Mouse (Mus musculus) hindbrain, postnatal 0 days (tissue): ENCODE measurements around the gene Ctnnd2. TPM values are rescaled to one million over a fixed set of nuclear protein-coding genes. Genes with fewer than 3 reads are reported as not detected.

Experiments
- ATAC-seq: fragments of 200-750 bp; cut with Nextera tagmentation; 2 replicates; pipeline ENCODE4 v1.8.0; 2017; ENCODE audit warnings: mild to moderate bottlenecking, moderate TSS enrichment, moderate library complexity
- DNase-seq: peaks from one replicate; pipeline ENCODE4 v3.0.0-alpha.2; 2015; ENCODE audit warnings: low spot score
- H3K27ac ChIP-seq: fragments of 300-500 bp; sonication (generic); 2 replicates; pipeline ENCODE4 v1.5.1; 2014; ENCODE audit warnings: mild to moderate bottlenecking
- H3K27me3 ChIP-seq: fragments of 300-500 bp; sonication (generic); 2 replicates; pipeline ENCODE4 v1.6.1; 2014; ENCODE audit warnings: low read length, mixed read lengths; ENCODE audit not compliant: insufficient read depth
- H3K36me3 ChIP-seq: fragments of 300-500 bp; sonication (generic); 2 replicates; pipeline ENCODE4 v1.6.1; 2014; ENCODE audit warnings: low read length, mixed read lengths; ENCODE audit not compliant: insufficient read depth
- H3K4me1 ChIP-seq: fragments of 300-500 bp; sonication (generic); 2 replicates; pipeline ENCODE4 v1.6.1; 2014; ENCODE audit warnings: antibody characterized with exemption, low read length, mixed read lengths; ENCODE audit not compliant: insufficient read depth
- H3K4me2 ChIP-seq: fragments of 300-500 bp; sonication (generic); 2 replicates; pipeline ENCODE4 v1.6.1; 2014; ENCODE audit warnings: low read depth, mild to moderate bottlenecking, low read length, moderate library complexity, mixed read lengths
- H3K4me3 ChIP-seq: fragments of 300-500 bp; sonication (generic); 2 replicates; pipeline ENCODE4 v1.5.1; 2014; ENCODE audit warnings: low read length
- H3K9ac ChIP-seq: fragments of 300-500 bp; sonication (generic); replicated peaks from 2 replicates; pipeline ENCODE4 v1.6.1; 2014; ENCODE audit warnings: mild to moderate bottlenecking, low read length, moderate library complexity, mixed read lengths
- H3K9me3 ChIP-seq: fragments of 300-500 bp; sonication (generic); 2 replicates; pipeline ENCODE4 v1.6.1; 2016; ENCODE audit warnings: low read length, mixed read lengths
- CTCF ChIP-seq: IDR thresholded peaks from 2 replicates; pipeline ENCODE4 v1.5.1; 2016; ENCODE audit warnings: antibody characterized with exemption, control low read depth, low read depth
- WGBS: fragments of 180-500 bp; shearing (Covaris S2); extraction: QIAGEN DNeasy Blood & Tissue Kit; methylation state at CpG from one replicate; pipeline ENCODE4 v1.1.7; 2014; 5-methylcytosine and 5-hydroxymethylcytosine counted together
- polyA plus RNA-seq: library from polyadenylated mRNA; unstranded; fragments of >200 nt; fragmentation: Nextera tagmentation; extraction: Ambion mirVana; gene quantifications from 2 replicates; pipeline ENCODE4 v1.2.1, GENCODE M21; 2015
- total RNA-seq: library from RNA; depleted of rRNA; stranded (reverse); fragments of >200 nt; gene quantifications from 2 replicates; pipeline ENCODE4 v1.2.3, GENCODE M21; 2014

Gene Ctnnd2
- total and polyA plus RNA-seq, 2 experiments from 2014 or later, result 67.2 to 157 TPM

- Histone ChIP-seq H3K27me3 (no peaks in the 10 kb centered on the region), H3K4me3 (no peak overlapping the region), H3K9me3 (no peaks in the 10 kb centered on the region), H3K36me3 (no peaks in the 10 kb centered on the region), H3K4me1 (no peaks in the 10 kb centered on the region), H3K27ac (no peak overlapping the region), H3K4me2 (no peak overlapping the region), H3K9ac (no peak overlapping the region)
- DNase-seq (no peak), ATAC-seq (no peak)
- no peak for TF ChIP-seq CTCF
- WGBS, result 6% methylated on average over 1 of the region's 1 CpGs
Observed at GRCm38 (mm10) chr15:30406254-30406653, 233.9 kb downstream of the Ctnnd2 start.

DNA sequence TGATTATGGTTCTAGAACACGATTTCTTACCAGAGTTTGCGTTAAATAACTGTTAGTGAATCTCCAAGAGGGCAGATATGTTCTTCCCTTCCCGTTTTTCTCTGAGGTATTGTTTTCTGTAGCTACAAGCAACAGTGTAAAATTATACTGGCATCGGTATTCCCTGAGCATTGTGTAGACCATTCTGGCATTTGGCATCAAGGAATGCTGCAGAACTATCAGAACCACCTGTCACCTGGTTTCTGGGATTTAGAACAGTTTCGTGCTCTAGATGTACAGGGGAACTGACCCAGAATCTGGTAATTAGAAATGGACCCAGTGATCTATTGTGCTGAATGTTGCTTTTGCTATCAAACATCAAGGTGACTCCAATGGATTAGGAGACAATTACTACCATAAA lies 250.8 kb downstream of the Ctnnd2 start:
- Histone ChIP-seq H3K9me3 (no peaks in the 10 kb centered on the region), H3K36me3 (no peaks in the 10 kb centered on the region), H3K4me1 (no peaks in the 10 kb centered on the region), H3K4me2 (no peak overlapping the region), H3K27ac (no peak overlapping the region), H3K4me3 (no peak overlapping the region), H3K9ac (no peak overlapping the region), H3K27me3 (no peaks in the 10 kb centered on the region)
- no peak for ATAC-seq
- TF ChIP-seq CTCF, result no peak
- 86% methylated on average over 5 of the region's 5 CpGs for WGBS
- no peak for DNase-seq

- TF ChIP-seq CTCF, result peak; percentile 68
- ATAC-seq (peak; percentile 49; the same call in 1 of the 2 replicates), DNase-seq (peak; percentile 73)
- Histone ChIP-seq H3K4me3 (no peak overlapping the region), H3K27me3 (no peaks in the 10 kb centered on the region), H3K4me2 (no peak overlapping the region), H3K9ac (no peak overlapping the region), H3K27ac (no peak overlapping the region), H3K36me3 (no peaks in the 10 kb centered on the region), H3K4me1 (no peaks in the 10 kb centered on the region), H3K9me3 (no peaks in the 10 kb centered on the region)
- WGBS, result 40% methylated on average over 9 of the region's 9 CpGs
Observed at GRCm38 (mm10) chr15:30424290-30424689, 251.9 kb downstream of the Ctnnd2 start.

- peak; percentile 68 for TF ChIP-seq CTCF
- 13% methylated on average over 2 of the region's 2 CpGs for WGBS
- Histone ChIP-seq H3K36me3 (no peaks in the 10 kb centered on the region), H3K27ac (no peak overlapping the region), H3K4me1 (no peaks in the 10 kb centered on the region), H3K9me3 (no peaks in the 10 kb centered on the region), H3K4me2 (no peak overlapping the region), H3K9ac (no peak overlapping the region), H3K27me3 (no peaks in the 10 kb centered on the region), H3K4me3 (no peak overlapping the region)
- peak; percentile 61 for DNase-seq
- no peak for ATAC-seq
Observed at GRCm38 (mm10) chr15:30427342-30427741, 254.9 kb downstream of the Ctnnd2 start.

DNA sequence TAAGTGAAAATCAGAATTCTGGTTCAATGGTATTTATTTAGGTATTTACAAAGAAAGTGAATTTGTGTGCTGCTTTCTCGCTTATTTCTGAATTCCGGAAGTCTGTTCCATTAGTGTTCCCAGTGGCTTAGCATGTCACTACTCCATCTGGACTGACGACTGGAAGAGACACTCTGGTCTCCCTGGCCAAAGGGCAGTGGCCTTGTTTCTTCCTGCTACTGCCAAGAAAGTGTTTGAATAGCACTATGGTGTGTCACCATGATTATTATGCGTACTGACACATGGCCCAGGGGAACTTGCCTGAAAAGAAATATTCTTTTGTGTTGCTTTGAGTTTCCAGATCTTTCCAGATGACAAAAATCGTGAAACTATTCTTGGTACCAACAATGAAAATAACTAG lies 266.7 kb downstream of the Ctnnd2 start:
- peak; percentile 42 for DNase-seq

GRCm38 (mm10) chr15:30450765-30451164 lies 278.4 kb downstream of the Ctnnd2 start:
- Histone ChIP-seq H3K27me3 (no peaks in the 10 kb centered on the region), H3K9ac (no peak overlapping the region), H3K4me3 (no peak overlapping the region), H3K4me1 (no peaks in the 10 kb centered on the region), H3K36me3 (no peaks in the 10 kb centered on the region), H3K9me3 (no peaks in the 10 kb centered on the region), H3K4me2 (no peak overlapping the region), H3K27ac (peak overlapping the region; percentile 66)
- WGBS, result 58% methylated on average over 7 of the region's 7 CpGs
- DNase-seq (peak; percentile 64), ATAC-seq (peak; percentile 80; the same call in 1 of the 2 replicates)
- no peak for TF ChIP-seq CTCF

More for the DNA sequence above, 266.7 kb downstream of the Ctnnd2 start:
- WGBS, result 47% methylated on average over 5 of the region's 5 CpGs
- Histone ChIP-seq H3K36me3 (no peaks in the 10 kb centered on the region), H3K4me1 (peaks cover 3% of the 10 kb centered on the region), H3K27me3 (no peaks in the 10 kb centered on the region), H3K9me3 (no peaks in the 10 kb centered on the region), H3K4me3 (no peak overlapping the region), H3K9ac (no peak overlapping the region), H3K4me2 (no peak overlapping the region), H3K27ac (no peak overlapping the region)
- TF ChIP-seq CTCF, result no peak
- peak; percentile 66; the same call in 1 of the 2 replicates for ATAC-seq

DNA sequence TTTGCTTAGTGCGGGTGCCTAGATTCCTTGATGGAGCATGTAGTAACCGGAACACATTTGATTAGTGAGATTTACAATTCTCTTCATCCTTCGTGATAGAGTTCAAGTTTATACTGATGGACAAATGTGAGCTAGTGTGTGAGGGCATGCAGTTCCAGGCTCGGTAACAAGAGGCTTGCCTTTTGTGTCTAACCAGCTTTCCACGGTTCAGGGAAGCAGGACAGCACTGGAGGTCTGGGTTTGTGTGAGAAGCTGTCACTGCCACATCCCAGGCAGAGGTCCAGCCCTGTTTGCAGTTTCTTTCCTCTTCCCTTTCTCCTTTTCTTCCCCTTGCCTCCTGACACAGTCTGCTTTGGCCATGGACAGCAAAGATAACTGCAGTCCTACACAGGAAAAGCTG lies 279.5 kb downstream of the Ctnnd2 start:
- Histone ChIP-seq H3K36me3 (no peaks in the 10 kb centered on the region), H3K9me3 (no peaks in the 10 kb centered on the region), H3K27ac (peak overlapping the region; percentile 33), H3K27me3 (no peaks in the 10 kb centered on the region), H3K4me3 (no peak overlapping the region), H3K4me2 (peak overlapping the region; percentile 8; the same call in 1 of the 2 replicates), H3K4me1 (no peaks in the 10 kb centered on the region), H3K9ac (no peak overlapping the region)
- ATAC-seq (peak; percentile 76), DNase-seq (peak; percentile 44)
- 28% methylated on average over 5 of the region's 5 CpGs for WGBS
- no peak for TF ChIP-seq CTCF
